In the genomic region with DNA sequence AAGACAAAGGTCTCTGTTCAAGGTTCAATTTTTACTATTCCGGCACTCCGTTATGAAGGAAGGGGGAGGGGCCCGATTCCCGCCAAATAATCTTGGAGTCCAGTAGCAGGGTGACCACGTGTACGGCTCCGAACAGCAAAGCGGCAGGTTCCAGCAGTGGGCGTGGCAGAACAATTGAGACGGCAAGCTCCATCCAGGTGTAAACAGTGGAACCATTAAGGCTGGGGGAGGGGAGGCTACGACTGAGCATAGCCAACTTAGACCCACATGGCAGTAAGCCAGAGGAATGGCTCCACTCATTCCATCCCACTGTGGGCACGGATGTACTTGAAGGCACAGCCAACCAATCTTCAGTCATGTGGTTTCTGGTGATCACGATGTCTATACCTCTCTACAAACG, we compare ENCODE assay signal across 20 mouse cellular contexts. TPM values are rescaled to one million over a fixed set of nuclear protein-coding genes. Genes with fewer than 3 reads are reported as not detected.
"Had no signal": no experiment of that assay in that cellular context is flagged by ENCODE, and none has a peak within 500 bp of the region (broad histone marks: within the 10 kb centered on the region; RNA-seq: fewer than 3 reads in every experiment).

No protein-coding gene starts in this region.

RNA-seq across cellular contexts. Expression of a gene that starts 7.7 kb away (rescaled TPM):
- total RNA-seq: granulocyte monocyte progenitor cell, adult 5-6 weeks; hematopoietic stem cell, adult 5-6 weeks had no signal

RNA-seq across cellular contexts. Expression of a gene that starts 43.3 kb away (rescaled TPM):
- total RNA-seq: gastrocnemius, adult 18-20 months; gastrocnemius, postnatal 25 days; heart, adult 2 months; heart, postnatal 14 days; heart, postnatal 36 days; hematopoietic stem cell, adult 5-6 weeks; hindbrain, postnatal 0 days; layer of hippocampus, postnatal 14 days; left cerebral cortex, adult 18-20 months; left cerebral cortex, postnatal 25 days; left cerebral cortex, postnatal 4 days; liver, adult 2 months had no signal
- polyA plus RNA-seq: heart, adult 2 months; heart, embryonic 11.5 days; heart, embryonic 15.5 days; heart, postnatal 0 days; intestine, embryonic 14.5 days; large intestine, adult 2 months; limb, embryonic 13.5 days; limb, embryonic 15.5 days had no signal
